Mouse (Mus musculus): ENCODE measurements at regions not wholly inside any gene's neighbourhood (a gene's known extent, or its start where the extent isn't known, plus 50 kb on each side); places are given as distances from the start of the nearest gene placed in this dataset.
A peak's percentile ranks its signal among the peaks of the same experiment; 100 is the strongest.

- Histone ChIP-seq H3K27me3 (replicated peaks) (peaks cover 58% of the 10 kb centered on the region), H3K9ac (no peak overlapping the region), H3K9me3 (replicated peaks) (no peaks in the 10 kb centered on the region), H3K27ac (no peak overlapping the region), H3K36me3 (no peaks in the 10 kb centered on the region), H3K4me1 (peaks cover 17% of the 10 kb centered on the region), H3K4me3 (no peak overlapping the region), H3K4me2 (no peak overlapping the region)
- WGBS (ENCODE audit: insufficient replicate concordance): 78% methylated on average over 10 of the region's 10 CpGs
- ATAC-seq: no peak
Observed at GRCm38 (mm10) chr5:111527741-111528140, 110.6 kb downstream of the Mn1 start.

- Histone ChIP-seq H3K36me3 (no peaks in the 10 kb centered on the region), H3K27ac (no peak overlapping the region), H3K4me1 (peaks cover 16% of the 10 kb centered on the region), H3K9ac (no peak overlapping the region), H3K4me3 (no peak overlapping the region), H3K27me3 (replicated peaks) (peaks cover 67% of the 10 kb centered on the region), H3K9me3 (replicated peaks) (no peaks in the 10 kb centered on the region), H3K4me2 (no peak overlapping the region)
- ATAC-seq: no peak
- 29% methylated on average over 9 of the region's 9 CpGs for WGBS (ENCODE audit: insufficient replicate concordance)
Observed at GRCm38 (mm10) chr5:111529096-111529495, 111.9 kb downstream of the Mn1 start.

- no peak overlapping the region for H3K4me3 ChIP-seq
- peaks cover 16% of the 10 kb centered on the region for H3K4me1 ChIP-seq
- WGBS (ENCODE audit: insufficient replicate concordance): 26% methylated on average over 26 of the region's 26 CpGs
- H3K36me3 ChIP-seq: no peaks in the 10 kb centered on the region
- H3K9ac ChIP-seq: no peak overlapping the region
- H3K4me2 ChIP-seq: peak overlapping the region; percentile 24
- no peaks in the 10 kb centered on the region for H3K9me3 ChIP-seq (replicated peaks)
- no peak for ATAC-seq
- H3K27me3 ChIP-seq (replicated peaks): peaks cover 60% of the 10 kb centered on the region
- no peak overlapping the region for H3K27ac ChIP-seq
Observed at GRCm38 (mm10) chr5:111530628-111531524, 113.7 kb downstream of the Mn1 start.

GRCm38 (mm10) chr5:111532446-111533035 is 115.4 kb downstream of the Mn1 start:
- H3K27ac ChIP-seq: no peak overlapping the region
- peaks cover 50% of the 10 kb centered on the region for H3K27me3 ChIP-seq (replicated peaks)
- no peak overlapping the region for H3K9ac ChIP-seq
- 77% methylated on average over 9 of the region's 9 CpGs for WGBS (ENCODE audit: insufficient replicate concordance)
- no peaks in the 10 kb centered on the region for H3K36me3 ChIP-seq
- no peak overlapping the region for H3K4me2 ChIP-seq
- peaks cover 16% of the 10 kb centered on the region for H3K4me1 ChIP-seq
- no peak for ATAC-seq
- H3K4me3 ChIP-seq: no peak overlapping the region
- H3K9me3 ChIP-seq (replicated peaks): no peaks in the 10 kb centered on the region

- Histone ChIP-seq H3K4me1 (peaks cover 6% of the 10 kb centered on the region; the same call in 1 of the 2 replicates), H3K4me3 (no peak overlapping the region), H3K27me3 (replicated peaks) (peaks cover 26% of the 10 kb centered on the region), H3K4me2 (no peak overlapping the region), H3K9ac (no peak overlapping the region), H3K9me3 (replicated peaks) (no peaks in the 10 kb centered on the region), H3K27ac (no peak overlapping the region), H3K36me3 (no peaks in the 10 kb centered on the region)
- ATAC-seq: no peak
- 29% methylated on average over 13 of the region's 13 CpGs for WGBS (ENCODE audit: insufficient replicate concordance)
Observed at GRCm38 (mm10) chr5:111535978-111536377, 118.8 kb downstream of the Mn1 start.

- ATAC-seq: no peak
- Histone ChIP-seq H3K4me1 (peaks cover 4% of the 10 kb centered on the region; the same call in 1 of the 2 replicates), H3K4me3 (no peak overlapping the region), H3K27me3 (replicated peaks) (0 out of 2 replicates have a peak, but pooled peaks cover 3% of the 10 kb centered on the region), H3K27ac (no peak overlapping the region), H3K9ac (no peak overlapping the region), H3K9me3 (replicated peaks) (no peaks in the 10 kb centered on the region), H3K4me2 (no peak overlapping the region), H3K36me3 (no peaks in the 10 kb centered on the region)
- WGBS (ENCODE audit: insufficient replicate concordance): 73% methylated on average over 13 of the region's 13 CpGs
Observed at GRCm38 (mm10) chr5:111538560-111539450, 121.6 kb downstream of the Mn1 start.

GRCm38 (mm10) chr5:111540486-111540885 is 123.3 kb downstream of the Mn1 start:
- H3K27me3 ChIP-seq (replicated peaks): no peaks in the 10 kb centered on the region
- WGBS (ENCODE audit: insufficient replicate concordance): 14% methylated on average over 3 of the region's 3 CpGs
- ATAC-seq: no peak

GRCm38 (mm10) chr5:111542077-111542476 is 124.9 kb downstream of the Mn1 start:
- no peak overlapping the region for H3K4me3 ChIP-seq
- no peaks in the 10 kb centered on the region for H3K36me3 ChIP-seq
- H3K9me3 ChIP-seq (replicated peaks): no peaks in the 10 kb centered on the region
- 59% methylated on average over 3 of the region's 3 CpGs for WGBS (ENCODE audit: insufficient replicate concordance)
- no peak overlapping the region for H3K9ac ChIP-seq
- H3K27ac ChIP-seq: no peak overlapping the region
- H3K27me3 ChIP-seq (replicated peaks): peaks cover 7% of the 10 kb centered on the region; the same call in 1 of the 2 replicates
- peaks cover 11% of the 10 kb centered on the region for H3K4me1 ChIP-seq
- peak; percentile 47 for ATAC-seq
- no peak overlapping the region for H3K4me2 ChIP-seq

More at GRCm38 (mm10) chr5:111540486-111540885, 123.3 kb downstream of the Mn1 start:
- Histone ChIP-seq H3K9me3 (replicated peaks) (no peaks in the 10 kb centered on the region), H3K4me2 (no peak overlapping the region), H3K27ac (no peak overlapping the region), H3K4me1 (peaks cover 11% of the 10 kb centered on the region), H3K4me3 (no peak overlapping the region), H3K36me3 (no peaks in the 10 kb centered on the region), H3K9ac (no peak overlapping the region)

- H3K27ac ChIP-seq: no peak overlapping the region
- H3K27me3 ChIP-seq (replicated peaks): peaks cover 7% of the 10 kb centered on the region; the same call in 1 of the 2 replicates
- H3K4me1 ChIP-seq: peaks cover 11% of the 10 kb centered on the region
- H3K36me3 ChIP-seq: no peaks in the 10 kb centered on the region
- no peak; the same call in 1 of the 2 replicates for ATAC-seq
- WGBS (ENCODE audit: insufficient replicate concordance): 61% methylated on average over 9 of the region's 9 CpGs
- H3K4me3 ChIP-seq: no peak overlapping the region
- no peaks in the 10 kb centered on the region for H3K9me3 ChIP-seq (replicated peaks)
- no peak overlapping the region for H3K9ac ChIP-seq
- no peak overlapping the region for H3K4me2 ChIP-seq
Observed at GRCm38 (mm10) chr5:111543721-111544495, 126.7 kb downstream of the Mn1 start.

GRCm38 (mm10) chr5:111553471-111554382 is 136.6 kb downstream of the Mn1 start:
- ATAC-seq: no peak
- Histone ChIP-seq H3K4me2 (no peak overlapping the region), H3K27me3 (replicated peaks) (peaks cover 6% of the 10 kb centered on the region; the same call in 1 of the 2 replicates), H3K9ac (no peak overlapping the region), H3K9me3 (replicated peaks) (no peaks in the 10 kb centered on the region), H3K27ac (no peak overlapping the region), H3K36me3 (no peaks in the 10 kb centered on the region), H3K4me1 (peaks cover 7% of the 10 kb centered on the region; the same call in 1 of the 2 replicates), H3K4me3 (no peak overlapping the region)
- WGBS (ENCODE audit: insufficient replicate concordance): 29% methylated on average over 16 of the region's 16 CpGs

Measured in liver, embryonic 12.5 days (tissue).